Mouse (Mus musculus) left cerebral cortex, adult 2 months (tissue): ENCODE results near the gene Kcnn1. TPM values are rescaled to one million over a fixed set of nuclear protein-coding genes. Genes with fewer than 3 reads are reported as not detected.

Experiments
- DNase-seq, 2 experiments: peaks; one replicate each; pipeline ENCODE4 v3.0.0; 2021 to 2022; ENCODE audit warnings: low spot score in 2 of 2, mixed read lengths in 1 of 2; ENCODE audit errors: extremely low spot score in 1 of 2
- H3K27ac ChIP-seq: fragments of 200-600 bp; 2 replicates; pipeline ENCODE4 v1.8.1; 2022
- H3K4me3 ChIP-seq: fragments of 200-600 bp; 2 replicates; pipeline ENCODE4 v1.8.1; 2022
- CTCF ChIP-seq: fragments of 200-600 bp; IDR thresholded peaks from 2 replicates; pipeline ENCODE4 v1.8.1; 2022; ENCODE audit warnings: antibody characterized with exemption, mild to moderate bottlenecking, moderate library complexity
- intact Hi-C: fragments of 180-260 bp; cut with DNase I; formaldehyde crosslinking; loops from one replicate; pipeline ENCODE4 v1.15.1; 2025
- total RNA-seq, 2 experiments: library from RNA; stranded (reverse); gene quantifications; 2 replicates each; pipeline ENCODE4 v1.2.3; 2021

The Kcnn1 gene
- total RNA-seq, 2 experiments from 2014 or later: 20.0 to 20.4 TPM

GRCm38 (mm10) chr8:70846371-70847154 is 16.5 kb downstream of the Kcnn1 start:
- DNase-seq: no peak
- no peak overlapping the region for H3K27ac ChIP-seq
- TF ChIP-seq CTCF: peak; percentile 19
- H3K4me3 ChIP-seq: no peak overlapping the region
- intact Hi-C loops: no loop called here

- no peak for TF ChIP-seq CTCF
Observed at GRCm38 (mm10) chr8:70845108-70845507, 17.9 kb downstream of the Kcnn1 start.

GRCm38 (mm10) chr8:70844523-70844922 is 18.5 kb downstream of the Kcnn1 start:
- DNase-seq: peak; percentile 84 to 87
- no peak overlapping the region for H3K4me3 ChIP-seq
- TF ChIP-seq CTCF: peak; percentile 98
- intact Hi-C loops: loop anchor here (1.0 kb wide), 1 partner anchor 25 kb away; no protein-coding TSS in a partner anchor
- no peak overlapping the region for H3K27ac ChIP-seq

More at GRCm38 (mm10) chr8:70845108-70845507, 17.9 kb downstream of the Kcnn1 start:
- Histone ChIP-seq H3K27ac (no peak overlapping the region), H3K4me3 (no peak overlapping the region)
- intact Hi-C loops: no loop called here
- DNase-seq: no peak

GRCm38 (mm10) chr8:70843941-70844340 is 19.1 kb downstream of the Kcnn1 start:
- Histone ChIP-seq H3K4me3 (no peak overlapping the region), H3K27ac (no peak overlapping the region)
- TF ChIP-seq CTCF: no peak
- intact Hi-C loops: loop anchor here (1.0 kb wide), 1 partner anchor 25 kb away; no protein-coding TSS in a partner anchor
- DNase-seq: no peak

GRCm38 (mm10) chr8:70843214-70843773 is 19.8 kb downstream of the Kcnn1 start:
- Histone ChIP-seq H3K27ac (no peak overlapping the region), H3K4me3 (no peak overlapping the region)
- DNase-seq: no peak
- intact Hi-C loops: no loop called here
- no peak for TF ChIP-seq CTCF

- DNase-seq: no peak
- Histone ChIP-seq H3K4me3 (no peak overlapping the region), H3K27ac (no peak overlapping the region)
- TF ChIP-seq CTCF: no peak
- intact Hi-C loops: no loop called here
Observed at GRCm38 (mm10) chr8:70842484-70842883, 20.6 kb downstream of the Kcnn1 start.

- peak; percentile 98 for TF ChIP-seq CTCF
- no peak overlapping the region for H3K27ac ChIP-seq
- intact Hi-C loops: loop anchor here (1.0 kb wide), 1 partner anchor 19 kb away; no protein-coding TSS in a partner anchor
- no peak overlapping the region for H3K4me3 ChIP-seq
- DNase-seq: peak; percentile 85 to 93
Observed at GRCm38 (mm10) chr8:70841147-70842072, 21.6 kb downstream of the Kcnn1 start.

- TF ChIP-seq CTCF: no peak
- Histone ChIP-seq H3K27ac (no peak overlapping the region; the same call in 1 of the 2 replicates), H3K4me3 (no peak overlapping the region)
- DNase-seq: no peak
- intact Hi-C loops: loop anchor here (1.0 kb wide), 1 partner anchor 120 kb away; no protein-coding TSS in a partner anchor
Observed at GRCm38 (mm10) chr8:70840590-70840989, 22.5 kb downstream of the Kcnn1 start.

- TF ChIP-seq CTCF: no peak
- H3K4me3 ChIP-seq: peak within 1 kb of the TSS; percentile 65
- DNase-seq: peak; percentile 92 to 97
- intact Hi-C loops: loop anchor here (1.0 to 2.0 kb wide), 3 partner anchors 35 to 119 kb away; partner anchors contain the start of gene Mast3
- peak within 1 kb of the TSS; percentile 98 for H3K27ac ChIP-seq
Observed at GRCm38 (mm10) chr8:70839408-70840351, 23.4 kb downstream of the Kcnn1 start, which contains the start of gene Arrdc2. Gene Arrdc2, minus strand, starts transcription at chr8:70839720.

GRCm38 (mm10) chr8:70838654-70839407 is 24.2 kb downstream of the Kcnn1 start:
- Histone ChIP-seq H3K27ac (peak overlapping the region; percentile 98), H3K4me3 (peak overlapping the region; percentile 65)
- intact Hi-C loops: loop anchor here (2.0 kb wide), 2 partner anchors 34 to 70 kb away; partner anchors contain the start of gene Mast3
- no peak for DNase-seq
- TF ChIP-seq CTCF: no peak; the same call in 1 of the 2 replicates
